Mouse (Mus musculus) spleen, postnatal 36 days (tissue): ENCODE results near the gene Brd2.
"Not testable (repeated sequence)": the region's sequence is repeated elsewhere in the genome, so short reads cannot be mapped to it uniquely, and the experiment has no call there.

Experiments
- DNase-seq, 2 experiments: peaks; one replicate each; pipeline ENCODE4 v3.0.0; 2022; ENCODE audit warnings: low spot score in 2 of 2, mixed read lengths in 1 of 2

Gene Brd2

GRCm38 (mm10) chr17:34122188-34122984 lies at the start of gene Brd2:
Brd2 (minus strand) TSS chr17:34122634.
- DNase-seq: peak; percentile 98

DNA sequence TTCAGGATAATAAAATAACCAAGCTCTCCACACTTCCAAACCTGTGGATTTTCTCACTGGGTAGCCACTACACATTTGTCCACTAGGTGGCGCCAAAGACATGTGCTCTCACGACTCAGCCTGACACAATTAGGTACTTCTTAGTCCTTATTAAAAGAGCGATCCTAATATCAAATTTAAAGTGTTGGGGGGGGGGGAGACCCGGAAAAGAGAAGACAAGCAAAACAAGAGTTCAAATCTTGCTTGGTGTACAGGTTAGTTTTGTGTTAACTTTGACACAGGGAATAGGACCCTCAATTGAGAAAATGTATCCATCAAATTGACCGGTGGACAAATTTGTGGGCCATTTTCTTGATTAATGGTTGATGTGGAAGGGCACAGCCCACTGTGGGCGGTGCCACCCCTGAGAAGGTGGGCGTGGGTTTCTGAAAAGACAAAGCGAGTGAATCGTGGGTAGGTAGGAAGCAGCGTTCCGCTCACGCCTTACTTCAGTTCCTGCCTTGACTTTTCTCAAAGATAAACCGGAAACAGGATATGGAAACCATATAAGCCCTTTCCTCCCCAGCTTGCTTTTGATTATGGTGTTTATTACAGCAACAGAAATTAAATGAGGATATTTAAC lies 48.6 kb upstream of the Brd2 start:
- peak; percentile 90 to 92 for DNase-seq

- DNase-seq: no peak
These were observed 48.0 kb upstream of the Brd2 start for GRCm38 (mm10) chr17:34170487-34170876.

GRCm38 (mm10) chr17:34169279-34169678 lies 46.8 kb upstream of the Brd2 start:
- DNase-seq: peak; percentile 62 to 67

DNA sequence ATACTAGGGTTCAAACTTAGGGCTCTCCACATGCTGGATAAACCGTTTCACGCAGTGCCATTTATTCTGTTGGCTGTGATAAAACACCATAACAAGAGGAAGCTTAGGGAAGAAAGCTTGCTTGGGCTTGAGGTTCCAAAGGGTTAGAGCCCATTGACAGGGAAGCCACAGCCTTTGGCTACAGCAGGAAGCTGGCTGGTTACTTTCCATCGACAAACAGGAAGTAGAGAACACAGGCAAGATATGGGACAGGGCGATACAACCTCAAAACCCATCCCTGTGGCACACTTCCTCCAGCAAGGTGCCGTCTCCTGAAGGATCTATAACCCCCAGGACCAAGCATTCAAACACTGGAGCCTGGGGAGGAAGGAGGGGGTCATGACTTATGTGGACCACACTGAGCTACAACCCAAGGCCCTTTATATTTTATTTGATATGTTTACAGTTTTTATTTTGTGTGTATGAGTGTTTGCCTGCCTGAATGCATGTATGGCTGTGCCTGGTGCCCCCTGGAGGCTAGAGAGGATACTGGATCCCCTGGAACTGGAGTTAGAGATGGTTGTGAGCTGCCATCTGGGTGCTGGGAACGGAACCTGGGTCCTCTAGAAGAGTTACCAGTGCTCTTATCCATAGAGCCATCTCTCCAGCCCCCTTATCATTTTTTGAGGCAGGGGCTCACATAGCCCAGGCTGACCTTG lies 42.7 kb upstream of the Brd2 start:
- DNase-seq: no peak

- peak; percentile 71 to 74 for DNase-seq
These were observed 41.9 kb upstream of the Brd2 start for GRCm38 (mm10) chr17:34164202-34164895.

GRCm38 (mm10) chr17:34155534-34155933 lies 33.1 kb upstream of the Brd2 start:
- DNase-seq: no peak

DNA sequence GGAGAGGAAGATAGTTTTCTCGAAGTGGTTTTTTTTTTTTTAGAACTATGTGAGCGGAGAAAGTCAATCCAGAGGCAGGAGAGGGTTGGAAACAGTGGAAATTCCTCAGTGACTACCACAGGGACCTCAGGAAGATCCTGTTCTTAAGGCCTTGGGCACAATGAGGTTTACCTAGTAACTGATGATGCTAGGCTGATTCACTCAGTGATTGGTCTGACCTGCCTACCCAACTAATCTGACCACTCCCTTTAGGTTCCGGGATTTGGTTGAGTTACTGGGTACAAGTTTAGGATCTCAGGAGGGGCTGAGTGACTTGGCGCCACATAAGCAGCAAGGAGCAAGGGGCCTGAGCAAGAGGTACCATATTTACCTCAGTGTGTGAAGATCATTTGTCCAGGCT lies 30.5 kb upstream of the Brd2 start, which contains the start of gene H2-DMb1:
TSS of gene H2-DMb1 (plus strand) at position 150 of the 400 bp plus-strand sequence.
- peak; percentile 80 to 82 for DNase-seq

DNA sequence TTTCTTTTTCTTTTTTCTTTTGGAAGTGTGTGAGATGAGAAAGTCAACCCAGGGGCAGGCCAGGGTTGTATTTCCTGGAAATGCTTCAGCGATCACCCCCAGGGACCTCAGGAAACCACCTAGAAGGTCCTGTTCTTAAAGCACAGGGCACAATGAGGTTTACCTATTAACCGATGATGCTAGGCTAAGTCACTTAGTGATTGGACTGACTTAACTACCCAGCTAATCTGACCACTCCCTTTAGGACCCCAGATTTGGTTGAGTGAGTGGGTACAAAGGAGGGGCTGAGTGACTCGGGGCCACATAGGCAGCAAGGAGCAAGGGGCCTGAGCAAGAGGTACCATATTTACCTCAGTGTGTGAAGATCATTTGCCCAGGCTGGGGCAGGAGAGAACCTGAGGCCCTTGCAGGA lies 22.5 kb upstream of the Brd2 start:
- peak; percentile 91 to 94 for DNase-seq

DNA sequence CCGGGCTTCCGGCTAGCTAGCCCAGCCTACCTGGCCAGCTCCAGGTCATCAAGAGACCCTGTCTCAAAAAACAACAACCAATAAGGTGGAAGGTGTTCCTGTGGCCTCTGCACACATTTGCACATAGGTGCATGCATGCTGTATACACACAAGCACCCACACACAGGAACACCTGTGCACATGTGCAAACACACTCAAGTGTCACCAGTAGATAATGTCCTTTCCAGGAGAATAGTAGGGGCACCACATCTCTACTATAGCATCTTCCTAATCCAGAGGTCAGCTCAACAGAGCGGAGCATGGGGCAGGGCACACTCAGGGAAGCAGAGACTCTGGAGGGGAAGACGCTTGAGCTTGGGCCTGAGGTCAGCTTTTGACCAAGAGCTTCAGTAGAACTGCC lies 21.8 kb upstream of the Brd2 start:
- not testable (repeated sequence) for DNase-seq

GRCm38 (mm10) chr17:34143461-34143860 lies 21.0 kb upstream of the Brd2 start:
- DNase-seq: peak; percentile 65 to 67

GRCm38 (mm10) chr17:34143033-34143432 lies 20.6 kb upstream of the Brd2 start, which contains the start of gene H2-DMb2:
H2-DMb2 (plus strand) TSS chr17:34143307.
- DNase-seq: peak; percentile 98

DNA sequence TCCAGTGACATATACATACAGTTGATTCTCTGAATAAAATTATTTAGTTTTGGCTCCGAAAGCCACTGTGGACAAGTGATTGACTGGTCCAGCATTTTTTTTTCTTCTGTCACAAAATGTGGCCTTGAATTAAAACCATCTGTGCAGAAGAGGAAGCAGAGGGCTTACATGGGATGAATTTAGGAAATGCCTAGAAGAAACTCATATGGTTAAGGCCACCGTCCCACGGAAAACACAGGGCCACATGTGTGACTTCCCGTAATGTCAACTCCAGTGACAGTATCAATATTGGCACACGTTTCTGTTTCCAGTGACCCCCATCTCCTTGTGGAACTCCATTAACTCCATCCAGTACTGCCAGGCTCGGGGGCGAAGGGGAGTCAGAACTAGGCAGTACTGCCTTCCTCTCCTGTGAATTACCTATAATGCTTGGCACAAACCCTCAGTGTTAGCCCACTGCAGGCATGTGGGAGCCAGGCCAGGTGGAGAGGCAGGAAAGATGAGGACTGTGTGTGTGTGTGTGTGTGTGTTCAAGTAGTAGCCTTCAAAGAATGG lies 20.1 kb upstream of the Brd2 start:
- no peak for DNase-seq

- DNase-seq: no peak
These were observed 19.0 kb upstream of the Brd2 start for GRCm38 (mm10) chr17:34141448-34141847.

GRCm38 (mm10) chr17:34140240-34140639 lies 17.8 kb upstream of the Brd2 start:
- DNase-seq: no peak

DNA sequence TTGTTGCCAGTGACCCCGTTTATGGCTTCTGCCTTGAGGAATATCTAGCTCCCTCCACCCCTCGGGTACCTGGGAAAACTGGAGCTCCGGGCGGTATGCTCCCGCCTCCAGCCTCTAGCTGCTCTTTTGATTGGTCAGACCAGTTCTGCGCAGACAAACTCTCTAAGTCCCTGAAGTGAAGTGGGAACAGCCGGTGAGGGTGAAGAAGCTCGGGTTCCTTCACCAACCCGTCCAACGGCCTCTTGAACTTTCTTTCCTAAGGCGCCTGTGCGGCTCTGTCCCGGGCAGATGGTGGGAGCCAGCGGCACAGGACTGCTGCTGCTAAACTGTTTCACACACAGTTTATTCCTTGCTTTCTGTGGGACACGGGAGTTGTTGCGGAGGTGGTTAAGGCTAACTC lies 17.0 kb upstream of the Brd2 start:
- DNase-seq: no peak

- DNase-seq: no peak
These were observed 16.2 kb upstream of the Brd2 start for GRCm38 (mm10) chr17:34138655-34139054.

GRCm38 (mm10) chr17:34137601-34138000 lies 15.2 kb upstream of the Brd2 start:
- no peak for DNase-seq

DNA sequence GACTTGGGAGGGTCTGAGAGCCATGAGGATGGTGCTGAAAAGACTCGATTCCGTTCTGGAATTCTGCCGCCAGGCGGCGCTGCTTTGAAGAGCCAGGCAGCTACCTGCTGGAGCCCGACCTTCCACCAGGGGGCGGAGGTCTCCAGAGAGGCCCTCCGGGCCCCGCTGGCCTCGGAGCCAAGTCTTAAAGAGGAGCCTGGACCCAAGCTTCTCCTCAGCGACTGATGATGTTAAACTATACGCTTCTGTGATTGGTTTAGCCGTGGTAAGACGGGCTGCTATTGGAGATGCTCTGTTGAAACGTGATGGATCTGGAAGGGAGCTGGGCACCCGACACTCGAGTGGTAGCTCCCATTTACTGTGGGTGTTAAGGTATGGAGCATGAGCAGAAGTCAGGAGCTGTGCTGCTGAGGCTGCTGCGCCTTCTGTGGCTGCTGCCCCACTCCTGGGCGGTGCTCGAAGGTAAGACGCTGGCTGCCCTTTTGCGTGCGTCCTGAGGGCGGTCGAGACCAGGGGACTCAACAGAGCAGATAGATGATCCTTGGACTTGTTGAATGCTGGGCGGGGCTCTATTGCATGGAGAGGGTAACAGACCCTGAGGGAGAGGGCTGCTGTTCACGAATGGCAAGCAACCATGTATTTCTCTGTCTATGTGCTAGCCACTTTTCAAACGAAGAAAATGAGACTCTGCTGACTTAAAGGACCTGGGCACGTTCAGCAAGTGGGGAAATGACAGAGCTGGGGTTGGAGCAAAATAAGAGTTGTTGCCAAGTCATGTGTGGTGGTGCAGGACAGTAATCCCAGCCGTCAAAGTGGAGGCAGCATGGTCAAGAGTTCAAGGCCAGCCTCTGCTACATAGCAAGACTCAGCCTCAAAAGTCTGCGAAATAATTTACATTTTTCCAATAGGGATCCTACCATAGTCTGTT lies 13.1 kb upstream of the Brd2 start:
- DNase-seq: peak; percentile 97 to 98

DNA sequence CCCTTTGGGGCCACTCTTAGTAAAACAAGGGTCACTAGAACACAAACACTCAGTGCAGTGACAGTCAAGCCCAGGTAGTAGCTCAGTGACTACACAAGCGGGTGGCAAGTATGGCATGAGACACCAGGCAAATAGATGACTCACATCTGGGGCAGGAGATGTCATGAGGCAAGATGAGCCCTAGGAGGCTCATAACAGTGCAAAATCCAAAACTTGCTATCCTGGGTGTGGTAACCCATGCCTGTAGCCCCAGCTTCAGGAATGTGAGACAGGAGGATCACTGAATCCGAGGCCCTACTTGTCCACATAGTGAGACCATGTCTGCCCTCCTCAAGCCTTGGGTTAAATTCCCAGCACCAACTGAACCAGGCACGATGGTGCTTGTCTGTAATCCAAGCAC lies 12.0 kb upstream of the Brd2 start:
- DNase-seq: no peak
